Mouse (Mus musculus): ENCODE data around the gene Nkd1.
A peak's percentile ranks its signal among the peaks of the same experiment; 100 is the strongest.

The Nkd1 gene

DNA sequence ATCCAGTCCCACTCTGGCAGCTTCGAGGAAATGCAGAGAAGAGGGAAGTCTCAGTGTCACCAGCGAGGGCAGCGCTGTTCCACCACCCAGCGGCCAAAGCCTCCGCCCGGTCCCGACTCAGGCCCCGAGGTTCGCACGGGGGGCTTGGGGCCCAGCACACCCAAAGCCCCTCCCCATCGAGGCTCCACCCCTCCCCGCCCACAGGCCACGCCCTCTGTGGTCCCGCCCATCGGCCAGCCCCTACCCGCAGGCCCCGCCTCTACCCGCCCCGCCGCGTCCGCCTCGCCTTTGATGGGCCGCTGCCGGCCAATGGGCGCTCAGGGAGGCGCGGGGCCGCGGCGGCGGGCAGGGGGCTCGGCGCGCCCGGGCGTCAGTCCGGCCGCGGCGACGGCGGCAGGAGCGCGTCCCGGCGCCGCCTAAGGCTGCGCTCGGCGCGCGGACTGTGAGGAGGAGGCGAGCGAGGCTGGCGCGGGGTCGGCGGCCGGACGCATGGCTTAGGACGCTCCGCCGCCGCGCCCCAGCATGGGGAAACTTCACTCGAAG lies at the start of gene Nkd1:
Gene Nkd1 (plus strand): TSS at position 370 of the 543 bp plus-strand sequence.
- peak; percentile 99 for DNase-seq

DNA sequence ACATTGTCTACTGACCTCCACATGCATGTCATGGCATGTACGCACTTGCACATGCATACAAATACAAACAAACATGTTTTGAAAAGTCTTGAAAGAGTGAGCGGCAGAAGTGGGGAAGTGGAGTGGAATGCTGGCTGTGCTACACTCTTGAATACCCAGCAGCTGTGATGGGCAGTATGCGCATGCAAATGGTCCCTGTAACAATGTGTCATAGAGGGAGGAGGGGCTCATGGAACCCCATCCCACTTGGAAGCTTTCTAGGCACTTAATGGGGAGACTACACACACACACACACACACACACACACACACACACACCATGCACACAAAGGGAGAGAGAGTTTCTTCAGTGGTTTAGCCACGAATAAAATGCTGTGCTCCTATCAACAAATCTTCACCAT lies 39.9 kb upstream of the Nkd1 start:
- DNase-seq = no peak

DNA sequence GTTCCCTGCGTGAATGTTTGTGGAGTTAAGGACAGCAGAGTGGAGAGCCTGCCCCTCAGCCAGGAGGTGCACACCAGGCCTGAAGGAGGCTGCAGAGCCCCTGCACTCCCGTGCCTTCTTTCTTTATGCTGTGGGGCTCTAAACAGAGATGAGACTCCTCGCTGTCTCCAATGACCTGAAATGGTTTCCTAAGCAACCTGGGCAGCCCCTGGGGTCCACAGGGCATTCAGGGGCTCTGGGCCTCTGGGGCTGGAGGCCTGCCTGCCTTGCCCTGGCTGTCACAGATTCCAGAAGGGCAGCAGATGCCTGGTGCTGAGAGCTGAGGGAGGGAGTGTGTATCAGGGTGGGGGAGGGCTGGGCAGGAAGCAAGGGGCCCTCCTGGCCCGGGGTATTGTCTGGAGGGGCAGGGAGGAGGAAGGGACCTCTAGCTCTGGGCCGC lies 32.7 kb upstream of the Nkd1 start:
- DNase-seq = peak; percentile 50 to 64

DNA sequence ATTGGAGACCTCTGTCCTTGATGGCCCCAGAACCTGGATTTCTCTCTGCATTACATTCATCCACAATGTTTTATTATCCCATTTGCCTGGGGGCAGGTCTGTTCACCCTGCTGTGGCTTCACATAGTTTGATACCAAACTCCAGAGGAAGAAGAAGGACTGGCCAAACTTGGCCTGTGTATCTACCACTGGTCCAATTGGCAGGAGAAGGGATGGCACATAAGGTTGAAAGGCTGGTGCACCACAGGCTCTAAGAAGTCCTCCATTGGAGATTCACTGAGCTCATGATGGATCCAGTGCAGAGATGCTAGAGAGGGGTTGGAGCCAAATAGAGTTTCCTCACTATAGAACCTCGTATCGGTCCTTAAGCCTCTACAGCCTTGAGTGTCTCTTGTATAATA lies 27.1 kb upstream of the Nkd1 start:
- peak; percentile 69 to 72 for DNase-seq

DNA sequence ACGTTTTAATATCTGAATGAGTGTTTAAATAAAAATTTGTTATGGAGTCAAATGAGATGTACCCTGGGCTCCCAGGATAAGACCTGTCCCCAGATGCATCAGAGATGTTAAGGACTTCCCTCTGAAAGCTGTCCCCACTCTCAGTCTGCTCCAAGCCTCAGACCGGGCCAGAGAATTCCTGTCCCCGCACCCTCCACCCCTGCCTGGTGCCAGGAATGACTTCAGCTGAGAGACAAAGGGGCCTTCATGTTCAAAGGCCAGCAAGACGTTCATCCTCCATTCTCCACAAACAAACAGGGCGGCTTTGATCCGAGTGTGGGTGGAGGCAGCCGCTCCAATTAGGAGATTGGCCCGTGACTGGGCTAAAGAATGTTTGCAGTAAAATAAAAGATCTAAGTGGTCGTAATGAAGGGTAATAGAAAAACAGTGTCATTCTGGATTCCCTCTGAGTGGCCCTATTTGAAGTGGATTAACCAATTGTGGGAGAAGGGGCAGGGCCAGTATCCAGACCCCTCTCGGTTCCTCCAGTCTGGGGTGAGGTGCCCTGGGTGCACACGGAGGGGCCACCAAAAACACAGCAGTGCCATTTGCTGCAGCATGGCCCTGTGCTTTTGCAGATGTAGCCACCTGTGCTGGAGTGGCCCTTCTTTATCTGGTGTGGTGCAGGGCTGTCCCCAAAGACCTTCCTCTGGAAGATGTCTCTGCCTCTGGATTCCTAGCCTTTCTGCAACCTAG lies 25.9 kb upstream of the Nkd1 start:
- DNase-seq = peak; percentile 74 to 79

DNA sequence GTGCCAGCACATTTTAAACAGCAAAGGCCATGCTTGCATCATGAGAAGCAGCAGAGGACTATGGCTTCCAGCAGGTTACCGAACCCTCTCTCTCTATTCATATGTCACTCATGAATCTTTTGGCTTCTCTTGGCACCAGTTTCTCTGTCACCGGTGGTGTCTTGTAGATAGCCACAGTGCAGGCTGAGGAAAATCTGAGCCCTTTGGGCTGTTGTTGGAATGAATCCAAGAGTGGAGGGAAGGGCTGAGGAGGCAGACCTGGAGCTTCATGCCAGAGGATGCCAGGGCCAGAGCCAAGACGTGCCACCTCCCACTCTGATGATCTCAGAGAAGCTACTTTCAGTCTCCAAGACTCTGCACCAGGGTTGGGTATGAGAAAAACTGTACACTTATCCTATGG lies 19.0 kb upstream of the Nkd1 start:
- peak; percentile 60 to 68 for DNase-seq

DNA sequence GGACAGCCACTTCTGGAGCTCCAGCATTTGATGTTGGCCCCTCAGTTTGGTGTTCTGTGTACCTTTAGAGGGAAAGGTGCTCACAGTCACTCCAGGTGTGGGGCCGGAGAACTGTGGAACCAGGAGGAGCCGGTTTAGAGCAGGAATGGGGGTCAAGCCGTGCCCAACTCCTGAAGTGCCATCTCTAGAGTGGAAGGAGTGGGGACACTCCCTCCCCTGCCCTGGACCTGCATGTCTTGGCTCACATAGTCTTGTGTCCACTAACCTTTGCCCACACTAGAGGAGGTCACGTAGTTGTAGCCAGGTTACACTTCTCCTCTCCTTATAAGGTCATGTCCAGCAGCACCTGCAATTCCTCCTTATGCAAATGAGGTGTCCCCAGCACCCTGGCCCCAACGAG lies 14.2 kb upstream of the Nkd1 start:
- no peak for DNase-seq

DNA sequence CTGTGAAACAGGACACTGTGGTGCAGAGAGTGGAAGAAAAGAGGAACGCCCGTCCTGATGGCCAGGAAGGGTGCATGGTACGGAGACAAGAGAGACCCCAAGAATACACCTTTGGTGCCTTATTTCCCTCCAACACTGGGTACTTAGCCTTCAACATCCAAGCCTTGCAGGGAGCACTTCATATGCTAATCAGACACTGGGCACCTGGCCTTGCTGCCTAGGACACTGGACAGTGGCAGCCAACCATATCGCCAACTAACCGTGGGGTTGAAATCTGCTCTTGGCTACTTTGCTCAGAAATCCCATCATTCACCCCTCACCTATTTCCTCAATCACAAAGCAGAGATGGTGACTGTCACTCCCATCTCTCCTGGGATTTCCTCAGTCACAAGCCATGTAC lies 10.1 kb upstream of the Nkd1 start:
- DNase-seq = peak; percentile 73 to 80

DNA sequence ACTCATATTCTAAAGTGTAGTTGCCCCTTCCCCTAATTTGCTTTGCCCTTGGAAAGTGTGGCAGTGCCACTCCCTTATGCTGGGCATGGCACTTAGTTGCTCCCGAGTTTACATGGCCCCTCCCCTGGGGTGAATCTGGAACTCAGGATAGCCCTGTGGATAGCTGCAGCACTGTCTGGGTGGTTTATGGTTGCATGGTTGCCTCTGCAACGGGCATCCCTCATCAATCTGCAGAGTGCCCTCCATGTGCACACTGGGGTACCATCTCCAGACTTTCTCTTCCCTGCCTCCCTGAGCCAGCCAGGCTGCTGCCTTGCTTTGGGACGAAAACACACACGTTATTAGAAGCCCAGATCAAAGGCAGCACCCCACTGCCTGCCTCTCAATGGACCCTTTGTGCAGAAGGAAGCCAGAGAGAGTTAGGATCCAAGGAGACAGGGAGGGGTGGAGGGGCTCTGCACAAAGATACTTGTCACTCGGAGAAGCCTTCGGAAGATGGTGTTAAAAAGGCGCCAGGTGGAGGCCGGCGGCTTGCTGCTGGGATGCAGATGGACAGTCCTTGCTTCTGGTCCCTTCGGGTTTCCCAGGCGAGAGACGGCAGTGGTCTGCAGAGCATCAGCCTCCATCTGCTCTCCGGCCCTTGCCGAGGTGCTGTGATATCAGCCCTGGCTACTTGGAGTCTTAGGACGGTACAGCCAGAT lies 8.9 kb upstream of the Nkd1 start:
- DNase-seq = peak; percentile 84 to 91

DNA sequence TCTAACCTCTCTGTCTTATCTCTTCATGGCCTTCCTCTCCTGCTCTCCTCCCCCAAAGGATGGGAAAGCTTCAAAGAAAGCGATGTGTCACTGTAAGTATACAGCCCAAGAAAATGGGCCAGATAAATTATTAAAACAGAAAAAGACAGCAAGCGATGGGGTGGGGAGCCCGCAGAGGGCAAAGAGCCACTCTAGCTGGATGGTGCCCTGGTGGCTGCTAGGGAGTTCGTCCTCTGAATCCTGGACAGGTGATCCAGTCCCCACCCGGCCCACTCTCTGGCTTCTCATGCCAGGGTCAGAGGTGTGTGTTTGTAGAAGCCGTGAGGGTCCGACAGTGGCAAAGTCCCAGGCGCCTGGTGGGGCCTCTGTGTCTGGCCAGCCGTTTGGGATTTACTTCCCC lies 3.1 kb upstream of the Nkd1 start:
- no peak for DNase-seq

DNA sequence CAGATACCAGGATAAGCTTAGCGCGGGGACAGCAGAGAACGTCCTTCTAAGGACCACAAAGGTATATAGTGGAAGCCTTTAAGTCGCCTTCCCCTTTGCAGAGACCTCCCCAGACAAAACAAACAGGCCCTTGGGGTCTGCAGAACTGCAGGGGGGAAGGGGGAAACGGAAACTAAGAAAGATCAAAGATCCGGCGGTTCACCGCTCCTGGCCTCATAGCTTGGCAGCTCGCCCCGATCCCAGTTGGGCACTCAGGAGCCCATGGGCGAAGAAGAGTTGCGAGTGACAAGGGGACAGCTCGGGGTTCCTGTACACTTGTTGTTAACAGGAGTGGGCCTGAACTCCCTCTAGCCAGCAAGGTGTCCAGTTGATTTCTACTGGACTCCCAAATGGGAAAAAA lies 773 bp upstream of the Nkd1 start:
- peak; percentile 77 for DNase-seq

DNA sequence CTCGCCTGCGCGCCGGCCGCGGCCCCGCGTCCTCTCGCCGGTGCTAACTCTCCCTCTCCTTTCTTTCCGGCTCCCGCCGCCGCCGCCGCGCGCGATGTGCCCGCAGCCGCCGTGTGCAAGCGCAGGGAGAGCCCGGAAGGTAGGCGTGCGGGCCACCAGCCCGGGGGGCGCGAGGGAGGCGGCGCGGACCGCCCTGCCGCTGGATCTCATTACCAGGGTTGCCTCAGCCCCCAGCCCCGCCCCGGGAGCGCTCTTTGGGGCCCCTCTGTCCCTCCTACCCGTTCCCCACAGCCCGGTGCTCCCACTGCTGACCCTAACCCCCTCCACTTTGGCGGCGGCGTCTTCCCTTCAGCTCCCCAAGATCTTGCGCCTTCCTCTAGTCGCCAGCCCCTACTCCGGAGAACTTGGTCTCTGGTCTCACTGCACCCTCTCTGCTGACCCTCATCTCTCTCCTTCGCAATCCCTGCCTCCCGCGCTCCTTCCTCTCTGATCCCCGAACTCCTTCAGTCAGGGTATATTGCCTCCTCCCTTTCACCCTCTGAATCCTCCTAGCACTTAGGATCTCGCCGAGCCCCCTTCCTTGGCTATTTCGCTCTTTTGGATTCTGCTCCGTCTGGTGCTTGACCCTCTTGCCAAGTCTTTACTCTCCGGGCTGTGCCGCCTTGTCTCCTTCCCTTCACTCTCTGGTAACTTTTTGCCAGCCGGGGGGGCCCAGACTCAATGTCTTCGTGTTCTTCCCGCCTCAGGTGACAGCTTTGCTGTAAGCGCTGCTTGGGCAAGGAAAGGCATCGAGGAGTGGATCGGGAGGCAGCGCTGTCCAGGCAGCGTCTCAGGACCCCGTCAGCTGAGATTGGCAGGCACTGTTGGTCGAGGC lies 624 bp downstream of the Nkd1 start:
- peak; percentile 75 to 77 for DNase-seq

DNA sequence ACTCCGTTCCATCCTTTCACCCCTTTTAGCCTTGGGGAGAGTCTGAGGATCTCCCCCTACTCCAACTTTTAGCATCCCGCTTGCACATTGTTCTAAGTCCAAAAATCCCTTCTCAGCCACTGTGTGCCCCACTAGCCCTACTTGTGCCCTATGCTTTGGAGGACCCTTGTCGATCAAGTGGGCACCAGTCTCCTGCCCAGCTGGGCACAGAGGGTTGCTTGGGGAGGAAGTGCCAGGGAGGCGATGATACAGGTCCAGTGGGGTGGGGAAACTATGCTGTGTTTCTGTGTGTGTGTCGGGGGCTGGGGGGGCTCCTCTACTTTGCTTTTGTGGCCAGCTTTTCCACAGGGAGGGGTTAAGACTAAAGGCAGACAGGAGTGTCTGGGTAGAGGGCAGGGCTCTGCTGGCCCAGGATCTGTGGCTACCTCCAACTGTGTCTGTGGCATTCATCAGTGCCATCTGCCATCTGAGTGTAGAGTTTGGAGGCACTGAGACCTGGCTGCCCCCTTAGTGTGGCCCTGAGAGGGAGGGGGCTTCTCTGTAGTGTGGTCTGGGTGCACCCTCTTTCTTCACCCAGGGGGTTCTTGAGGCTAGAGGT lies 1.4 kb downstream of the Nkd1 start:
- peak; percentile 85 to 88 for DNase-seq

DNA sequence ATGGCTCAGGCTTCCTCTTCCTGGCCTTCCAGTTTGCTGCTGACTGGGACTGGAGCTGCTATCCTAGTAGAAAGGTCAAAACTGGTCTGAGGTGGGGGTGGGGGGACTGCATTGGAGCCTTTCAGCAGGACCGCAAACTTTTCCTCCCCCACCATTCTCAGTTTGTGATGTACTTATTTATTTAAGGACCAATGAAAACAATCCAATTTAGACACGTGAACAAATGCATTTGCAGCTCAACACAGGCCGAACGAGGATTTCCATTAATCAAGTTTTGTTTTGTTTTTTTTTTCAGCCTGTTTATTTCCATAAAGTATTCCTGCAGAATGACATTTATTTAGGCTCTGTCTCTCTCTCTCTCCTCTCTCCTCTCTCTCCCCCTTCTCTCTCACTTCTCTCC lies 2.5 kb downstream of the Nkd1 start:
- DNase-seq = no peak

DNA sequence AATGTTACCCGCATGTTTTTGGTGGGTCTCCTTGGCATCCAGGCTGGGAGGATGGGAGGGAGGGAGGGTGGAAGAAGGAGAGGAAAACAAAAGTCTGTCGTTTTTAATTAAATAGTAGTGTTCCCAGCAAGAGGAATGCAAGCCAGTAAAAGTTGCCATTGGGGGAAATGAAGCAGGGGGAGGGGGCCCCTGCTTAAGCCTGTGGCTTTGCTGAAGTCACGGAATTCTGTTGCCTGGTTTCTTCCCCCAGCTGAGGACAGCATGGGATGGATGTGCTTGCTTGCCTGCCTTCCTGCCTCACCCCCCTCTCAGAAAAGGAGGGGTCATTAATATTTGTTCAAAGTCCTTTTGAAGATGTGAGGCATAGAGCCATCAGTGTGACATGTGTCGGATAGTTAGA lies 3.0 kb downstream of the Nkd1 start:
- no peak for DNase-seq

DNA sequence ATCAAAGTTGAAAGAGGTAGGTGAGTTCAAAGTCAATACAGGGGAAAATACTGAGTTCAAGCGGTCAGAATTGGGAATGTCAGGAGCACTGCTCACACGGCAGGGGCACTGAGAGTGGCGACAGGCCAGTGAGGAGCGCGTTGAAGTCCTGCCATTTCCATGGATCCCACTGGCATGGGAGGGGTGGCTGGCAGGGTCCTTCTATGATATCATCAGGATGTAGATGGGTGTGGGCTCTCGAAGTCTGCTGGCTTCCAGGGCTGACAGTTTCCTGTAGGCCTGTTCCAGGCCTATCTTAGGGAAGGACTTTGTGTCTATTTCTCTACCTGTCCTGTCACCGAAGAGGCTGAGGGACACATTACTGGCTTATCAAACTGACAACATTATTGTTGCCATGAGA lies 3.7 kb downstream of the Nkd1 start:
- peak; percentile 86 to 87 for DNase-seq

DNA sequence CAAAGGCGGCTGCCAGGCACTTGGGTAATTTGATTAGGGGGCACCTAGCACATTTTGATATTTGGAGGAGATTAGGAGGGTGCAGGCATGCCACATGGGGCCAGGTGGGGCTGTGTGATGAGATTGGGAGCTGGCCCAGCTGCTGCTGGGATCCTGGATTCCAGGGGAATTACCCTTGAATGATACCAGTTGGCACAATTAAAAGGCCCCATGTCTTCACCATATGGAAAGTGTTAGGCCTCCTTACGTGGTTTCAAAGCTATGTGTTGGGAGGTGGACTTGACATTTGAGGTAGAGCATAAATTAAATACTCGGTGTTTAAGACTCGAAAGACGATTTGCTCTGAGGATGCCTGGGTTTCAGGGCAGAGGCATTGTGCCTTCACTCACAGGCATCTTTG lies 5.1 kb downstream of the Nkd1 start:
- peak in 1 of 2 experiments; percentile 53 for DNase-seq

DNA sequence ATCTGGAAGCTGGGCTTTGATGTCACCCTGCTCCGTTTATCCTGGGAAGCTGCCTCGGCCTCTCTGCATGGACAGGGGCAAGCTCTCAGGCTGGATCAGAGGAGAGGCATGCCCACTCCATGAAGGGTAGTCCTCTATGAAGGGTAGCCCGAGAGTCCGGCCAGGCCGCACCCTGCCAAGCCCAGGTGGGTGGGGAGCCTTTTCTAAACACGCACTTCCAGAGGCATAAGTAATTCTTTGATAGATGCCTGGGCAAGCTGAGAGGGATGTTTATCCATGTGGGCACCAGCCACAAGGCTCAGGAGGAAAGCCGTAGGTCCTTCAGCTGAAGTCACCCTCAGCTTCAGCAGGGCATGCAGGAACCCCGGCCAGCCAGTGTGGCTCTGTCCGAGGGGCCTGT lies 7.0 kb downstream of the Nkd1 start:
- DNase-seq = no peak

DNA sequence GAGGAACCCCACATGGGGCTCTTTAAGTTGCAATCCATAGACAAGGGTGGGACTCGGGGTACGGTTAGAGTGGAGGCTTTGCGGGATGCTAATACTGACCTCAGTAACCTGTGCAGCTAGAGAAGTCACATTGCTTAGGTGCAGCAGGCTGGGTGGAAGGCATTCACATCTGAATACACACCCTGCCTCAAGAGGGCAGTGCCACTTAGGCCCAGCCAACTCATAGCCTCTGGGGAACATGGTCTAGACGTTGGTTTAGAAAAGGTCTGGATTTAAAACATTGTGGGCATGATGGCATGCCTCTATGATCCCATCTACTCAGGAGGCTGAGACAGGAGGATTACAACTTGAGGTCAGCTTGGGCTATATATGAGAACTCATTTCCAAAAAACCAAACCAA lies 8.6 kb downstream of the Nkd1 start:
- DNase-seq = no peak

DNA sequence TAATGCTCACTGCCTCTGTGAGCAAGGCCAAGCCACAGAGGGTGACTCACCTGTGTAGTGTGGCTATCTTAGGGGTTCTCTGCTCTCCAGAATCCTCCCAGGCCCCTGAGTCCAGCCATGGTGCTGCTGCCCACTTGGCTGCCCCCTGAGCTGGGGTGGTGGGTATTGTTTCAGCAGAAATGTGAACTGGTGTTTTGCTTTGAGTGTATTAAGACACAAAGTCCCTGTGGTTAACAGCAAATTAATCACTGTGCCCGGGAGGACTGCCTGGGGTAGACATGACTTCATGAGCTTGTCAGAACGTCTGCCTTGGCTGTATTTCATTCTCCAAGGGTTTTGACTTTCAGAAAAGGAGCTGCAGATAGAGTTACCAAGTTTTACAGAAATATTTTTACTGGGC lies 15.9 kb downstream of the Nkd1 start:
- no peak for DNase-seq

DNA sequence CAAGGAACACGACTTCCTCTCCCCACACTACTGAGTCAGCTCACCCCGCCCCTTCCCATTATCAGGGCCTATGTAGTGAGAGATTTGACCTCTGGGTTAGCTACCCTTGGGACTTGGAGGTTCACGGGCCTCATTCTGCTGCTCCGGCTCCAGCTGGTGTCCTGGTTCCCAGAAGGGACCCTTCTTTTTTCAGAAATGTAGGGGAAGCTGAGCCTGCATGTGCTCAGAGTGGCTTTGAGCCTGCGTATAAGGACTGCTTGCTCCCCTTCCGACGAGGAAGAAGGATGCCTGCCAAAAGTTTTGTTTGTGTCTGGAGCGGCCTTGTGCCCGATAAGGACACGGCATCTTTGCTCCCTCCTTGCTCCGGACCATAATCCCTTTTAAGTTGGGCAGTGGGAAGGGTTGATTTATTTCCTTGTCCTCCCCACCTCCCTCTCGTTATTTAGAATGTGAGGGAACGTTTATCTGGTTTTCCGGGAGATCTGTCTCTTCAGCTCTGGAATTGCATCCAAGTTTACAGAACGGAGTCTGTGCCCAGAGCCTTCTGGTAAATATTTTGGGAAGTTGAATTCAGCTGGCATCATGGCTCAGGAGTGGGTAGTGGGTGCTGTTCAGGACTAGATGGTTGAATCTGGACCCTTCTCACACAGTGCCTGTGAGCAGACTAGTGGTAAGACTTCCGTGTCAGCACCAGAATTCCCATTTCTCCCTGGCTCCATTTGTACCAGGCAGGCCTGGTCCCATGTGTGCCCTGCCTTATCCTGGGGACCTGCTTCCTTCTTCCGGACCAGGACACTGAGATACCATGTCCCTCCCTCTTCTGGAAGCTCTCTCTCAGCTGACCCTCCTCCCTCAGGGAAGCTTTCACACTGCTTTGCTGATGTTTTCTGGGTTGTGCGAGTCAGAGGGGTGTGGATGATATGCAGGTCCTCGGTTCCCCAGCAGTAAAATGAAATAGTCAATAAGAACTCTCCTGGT lies 17.1 kb downstream of the Nkd1 start:
- DNase-seq = no peak

DNA sequence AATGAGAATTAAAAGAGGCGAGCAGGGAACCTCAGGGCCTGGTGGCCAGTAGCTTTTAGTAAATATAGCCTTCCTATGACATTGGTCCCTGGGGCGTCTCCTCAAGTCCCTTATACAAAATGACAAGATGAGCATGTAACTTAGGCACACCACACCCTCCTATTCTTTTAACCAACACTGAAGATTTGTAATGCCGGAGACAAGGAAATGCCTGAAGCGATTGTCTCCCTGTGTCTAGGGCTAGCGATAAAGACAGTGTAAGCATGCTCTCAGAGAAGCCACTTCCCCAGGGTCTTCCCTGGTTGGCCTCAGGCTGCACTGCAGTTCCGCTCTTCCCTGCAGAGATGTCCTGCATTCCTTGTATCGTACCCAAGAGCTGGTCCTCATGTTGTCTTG lies 17.8 kb downstream of the Nkd1 start:
- no peak for DNase-seq
